Mouse (Mus musculus) skeletal muscle tissue, adult 2 months (tissue): Measurements from ENCODE around the gene Myo1c.

Source experiments
- DNase-seq: peaks from one replicate; pipeline ENCODE4 v3.0.0-alpha.2; 2012; ENCODE audit warnings: low read depth, low spot score

The Myo1c gene

DNA sequence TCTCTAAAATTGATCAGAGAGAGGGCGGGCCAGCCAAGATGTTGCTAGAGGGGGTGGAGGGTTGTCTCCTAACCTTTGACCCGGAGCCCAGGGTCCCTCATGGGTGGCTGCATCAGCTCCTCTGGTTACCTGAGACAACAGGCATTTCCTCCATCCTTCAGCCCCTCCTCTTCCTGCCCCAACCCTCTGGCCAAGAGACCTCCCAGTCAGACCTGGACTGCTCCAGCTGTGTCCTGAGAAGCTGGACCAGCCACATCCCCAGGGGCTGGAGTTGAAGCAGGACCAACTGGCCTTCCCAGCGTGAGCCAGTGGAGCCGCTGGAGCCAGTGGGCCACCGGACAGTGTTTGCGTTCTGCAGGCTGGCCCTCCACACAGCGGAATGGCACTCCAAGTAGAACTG lies at the start of gene Myo1c:
TSS of gene Myo1c (plus strand) at position 194 of the 400 bp plus-strand sequence.
- peak; percentile 62 for DNase-seq

DNA sequence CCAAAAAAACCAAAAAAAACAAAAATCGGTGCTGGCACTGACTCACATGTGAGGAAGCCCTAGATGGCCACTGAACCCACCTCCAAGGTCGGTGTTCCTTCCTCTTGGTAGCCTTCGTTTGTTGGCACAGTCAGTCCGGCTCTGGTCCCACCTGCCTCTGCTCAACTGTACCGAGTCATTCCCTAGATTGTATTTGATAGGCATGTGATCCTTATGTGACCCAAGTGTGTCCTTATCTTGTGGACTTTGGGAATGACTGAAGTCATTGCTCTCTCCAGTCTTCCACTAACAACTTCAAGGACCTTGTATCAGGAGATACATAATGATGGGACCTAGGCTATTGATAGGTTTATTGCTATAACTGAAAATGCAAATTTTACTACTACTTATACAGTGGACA lies 45.5 kb upstream of the Myo1c start:
- no peak for DNase-seq

DNA sequence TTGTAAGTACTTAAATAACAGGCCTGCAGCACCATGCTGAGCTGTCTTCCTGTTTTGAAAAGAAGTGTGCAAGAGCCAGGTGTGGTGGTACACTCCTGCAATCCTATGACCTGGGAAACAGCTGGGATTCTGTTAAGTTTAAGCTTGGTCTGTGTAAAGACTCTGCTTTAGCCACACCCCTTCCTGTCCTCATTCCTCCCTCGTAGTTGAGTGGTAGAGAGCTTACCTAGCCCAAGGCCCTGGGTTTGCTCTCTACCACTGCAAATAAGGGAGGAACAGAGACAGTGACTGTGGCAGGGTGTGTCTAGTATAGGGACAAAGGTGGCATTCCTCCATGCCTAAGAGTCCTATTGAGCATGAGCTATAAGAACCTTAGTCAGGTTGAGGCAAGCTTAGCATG lies 45.0 kb upstream of the Myo1c start:
- DNase-seq: no peak

DNA sequence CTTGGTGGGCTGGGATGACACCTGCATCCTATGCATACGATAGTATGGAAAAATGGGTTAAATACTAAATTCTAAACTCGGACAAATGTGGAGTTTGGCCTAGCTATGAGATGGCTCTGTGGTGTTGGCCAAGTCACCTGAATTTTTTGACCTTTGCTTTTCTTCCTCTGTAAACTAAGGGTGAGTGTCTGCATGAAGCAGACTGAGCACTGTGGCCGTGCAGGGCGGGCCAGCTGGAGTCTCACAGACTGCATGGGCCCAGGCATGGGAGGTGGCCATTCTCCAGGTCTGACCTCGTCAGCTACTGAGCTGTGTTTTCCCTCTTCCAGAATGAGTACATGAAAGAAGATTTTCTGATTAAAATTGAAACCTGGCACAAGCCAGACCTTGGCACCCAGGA lies 41.5 kb upstream of the Myo1c start:
- DNase-seq: no peak

DNA sequence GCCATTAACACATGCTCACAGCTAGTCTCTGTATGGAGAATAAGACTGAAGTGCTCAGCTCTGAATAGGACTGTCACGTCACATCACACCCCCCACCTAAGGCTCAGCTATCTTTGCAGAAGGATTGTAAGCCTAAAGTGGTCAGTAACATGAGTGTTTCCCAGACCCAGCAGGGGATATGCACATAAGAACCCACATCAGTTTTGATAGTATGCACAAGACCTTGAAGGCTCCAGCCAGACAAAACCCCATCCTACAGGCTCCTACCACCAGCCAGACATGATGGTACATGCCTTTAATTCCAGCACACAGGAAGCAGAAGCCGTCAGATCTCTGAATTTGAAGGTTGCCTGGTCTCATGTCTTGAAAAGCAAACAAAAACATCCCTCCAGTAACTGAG lies 40.3 kb upstream of the Myo1c start:
- no peak for DNase-seq

DNA sequence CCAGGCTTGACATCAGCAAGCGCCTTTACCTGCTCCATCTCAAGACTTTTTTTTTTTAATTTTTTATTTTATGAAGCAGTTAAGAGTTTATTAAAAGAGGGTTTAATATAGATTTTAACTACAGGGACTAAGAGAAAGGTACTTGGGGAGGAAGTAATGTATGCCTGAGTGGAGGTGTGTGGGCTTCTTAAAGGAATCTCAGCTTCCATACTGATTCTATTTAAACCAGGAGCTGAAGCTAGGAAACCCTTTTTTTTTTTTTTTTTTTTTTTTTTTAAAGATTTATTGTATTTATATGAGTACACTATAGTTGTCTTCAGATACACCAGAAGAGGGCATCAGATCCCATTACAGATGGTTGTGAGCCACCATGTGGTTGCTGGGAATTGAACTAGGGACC lies 35.5 kb upstream of the Myo1c start:
- no peak for DNase-seq

DNA sequence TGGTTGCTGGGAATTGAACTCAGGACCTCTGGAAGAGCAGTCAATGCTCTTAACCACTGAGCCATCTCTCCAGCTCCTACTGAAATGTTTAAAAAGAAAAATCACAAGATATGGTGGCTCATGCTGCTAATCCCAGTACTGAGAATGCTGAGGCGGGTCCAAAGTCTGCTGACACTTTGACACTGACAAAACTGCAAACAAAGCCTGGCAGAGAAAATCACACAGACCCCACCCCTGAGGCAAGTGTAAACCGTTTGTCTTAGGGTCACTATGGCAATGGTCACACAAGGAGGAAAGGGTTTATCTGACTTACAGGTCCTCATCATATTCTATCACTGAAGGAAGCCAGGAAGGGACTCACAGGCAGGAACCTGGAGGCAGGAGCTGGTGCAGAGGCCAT lies 34.7 kb upstream of the Myo1c start:
- no peak for DNase-seq

DNA sequence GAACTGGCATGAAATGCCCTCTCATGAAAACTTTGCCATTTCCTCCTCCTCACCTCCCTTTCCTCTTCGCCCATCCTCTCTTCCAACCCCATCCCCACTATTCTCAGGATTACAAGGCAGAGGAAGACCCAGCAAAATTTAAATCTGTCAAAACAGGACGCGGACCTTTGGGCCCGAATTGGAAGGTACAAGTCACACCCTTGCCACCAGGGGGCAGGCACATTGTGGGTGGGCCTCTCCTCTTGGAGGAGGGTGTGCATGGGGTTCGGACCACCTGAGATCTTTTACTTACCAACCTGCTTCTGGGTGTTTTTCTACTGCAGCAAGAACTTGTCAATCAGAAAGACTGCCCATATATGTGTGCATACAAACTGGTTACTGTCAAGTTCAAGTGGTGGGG lies 31.2 kb upstream of the Myo1c start:
- DNase-seq: no peak

DNA sequence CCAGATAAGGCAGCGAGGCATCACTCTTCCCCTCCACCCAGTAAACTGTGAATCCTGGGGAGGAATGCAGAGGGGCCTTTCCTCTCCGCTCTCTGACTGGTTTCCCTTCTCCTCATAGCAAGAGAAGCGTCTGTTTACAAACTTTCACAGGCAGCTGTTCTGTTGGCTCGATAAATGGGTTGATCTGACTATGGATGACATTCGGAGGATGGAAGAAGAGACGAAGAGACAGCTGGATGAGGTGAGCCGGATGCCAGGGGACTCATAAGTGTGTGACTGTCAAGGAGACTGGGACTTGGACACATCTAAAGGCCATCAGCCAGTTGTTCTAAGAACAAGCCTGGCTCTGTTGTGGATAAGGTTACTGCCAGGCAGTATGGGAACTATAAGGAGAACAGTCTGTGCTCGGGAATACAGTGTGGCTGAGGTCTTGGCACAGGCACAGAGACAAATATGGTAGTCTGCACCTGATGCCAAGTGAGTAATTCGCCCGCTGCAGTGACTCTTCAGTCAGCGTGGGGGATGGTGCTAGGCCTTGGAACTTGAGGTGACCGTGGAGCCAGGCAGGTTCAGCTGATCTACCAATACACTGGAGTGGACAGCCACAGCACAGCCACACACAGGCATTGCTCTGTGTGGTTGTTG lies 30.0 kb upstream of the Myo1c start:
- DNase-seq: peak; percentile 95

DNA sequence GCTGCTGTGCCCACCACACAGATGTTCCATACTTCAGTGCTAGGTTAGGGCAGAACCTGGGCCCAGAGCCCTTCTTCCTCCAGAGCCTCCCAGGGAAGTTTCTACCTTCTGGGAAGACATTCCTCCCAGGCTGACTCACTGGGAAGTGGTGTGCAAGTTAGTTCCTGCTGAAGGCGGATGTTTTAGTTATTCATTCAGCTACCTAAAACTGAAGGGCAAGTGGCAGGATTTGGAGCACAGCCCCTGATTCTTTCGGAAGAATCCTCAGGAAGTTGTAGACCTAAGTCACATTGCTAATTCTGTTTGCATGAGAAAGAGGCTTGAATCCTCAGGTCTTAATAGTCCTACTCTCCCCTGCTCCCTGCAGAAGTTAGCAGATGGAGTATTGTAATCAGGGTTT lies 28.9 kb upstream of the Myo1c start:
- no peak for DNase-seq

DNA sequence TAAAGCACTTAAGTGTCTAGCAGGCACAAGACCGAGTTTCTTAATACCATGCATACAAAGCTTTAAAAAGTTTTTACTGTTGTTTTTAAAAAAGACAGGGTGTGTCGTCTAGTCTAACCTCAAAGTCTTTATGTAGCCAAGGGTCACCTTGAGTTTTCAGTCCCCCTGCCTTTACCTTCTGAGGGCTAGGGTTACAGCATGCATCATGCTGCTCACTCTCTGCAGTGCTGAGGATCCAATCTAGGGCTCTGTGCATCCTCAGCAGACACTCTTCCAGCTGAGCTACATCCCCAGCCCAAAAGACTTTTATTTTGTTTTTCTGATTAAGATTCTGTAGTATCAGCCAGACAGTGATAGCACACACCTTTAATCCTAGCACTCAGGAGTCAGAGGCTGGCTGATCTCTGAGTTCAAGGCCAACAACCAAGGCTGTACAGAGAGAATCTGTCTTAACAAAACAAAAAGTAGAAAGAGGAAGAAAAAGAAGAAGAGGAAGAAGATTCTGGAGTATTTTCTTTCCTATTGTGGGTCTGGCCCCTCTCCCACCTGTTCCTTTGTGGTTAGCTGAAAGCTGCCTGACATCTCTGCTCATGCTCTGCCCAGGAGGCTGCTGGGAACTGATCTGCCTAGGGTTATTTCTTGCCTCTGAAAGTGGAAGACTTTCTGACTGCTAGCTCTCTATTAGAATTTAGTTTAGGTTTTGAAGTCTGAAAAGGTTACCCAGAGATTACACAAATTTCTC lies 27.5 kb upstream of the Myo1c start:
- no peak for DNase-seq

DNA sequence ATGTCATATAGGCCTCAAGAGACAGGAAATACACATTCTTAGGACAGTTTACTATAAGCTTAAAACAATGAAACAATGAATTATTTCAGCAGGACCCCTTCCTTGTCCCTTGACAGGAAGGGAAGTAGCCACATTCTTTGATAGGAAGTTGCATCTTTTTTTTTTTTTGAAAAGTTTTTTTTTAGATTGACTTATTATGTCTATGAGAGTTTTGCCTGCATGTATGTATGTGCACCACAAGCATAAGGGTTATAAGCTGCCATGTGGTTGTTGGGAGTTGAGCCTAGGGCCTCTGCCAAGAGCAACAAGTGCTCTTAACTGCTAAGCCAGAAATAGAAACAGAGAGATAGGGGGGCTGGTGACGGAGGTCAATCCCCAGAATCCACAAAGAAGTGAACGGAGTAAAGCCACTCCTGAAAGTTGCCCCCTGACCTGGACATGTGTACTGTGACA lies 26.2 kb upstream of the Myo1c start:
- no peak for DNase-seq

DNA sequence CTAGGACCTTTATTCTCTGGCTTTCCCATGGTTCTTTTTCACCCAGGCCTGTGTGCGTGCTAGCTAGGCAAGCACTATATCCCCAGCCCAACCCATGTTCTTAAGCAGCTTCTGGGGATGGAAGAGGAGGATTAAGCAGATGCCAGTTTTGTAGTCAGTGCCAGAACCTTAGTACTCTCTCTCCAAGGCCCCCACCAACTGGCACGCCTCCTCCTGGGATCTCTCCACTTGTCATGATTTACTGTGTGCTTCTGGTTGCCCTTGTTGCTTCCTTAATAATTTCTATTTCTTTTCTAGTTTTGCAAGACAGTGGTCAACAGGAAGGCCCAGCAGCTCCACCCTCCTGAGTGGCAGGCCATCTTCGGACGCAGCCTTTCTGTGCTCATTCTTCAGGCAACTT lies 24.5 kb upstream of the Myo1c start:
- no peak for DNase-seq

DNA sequence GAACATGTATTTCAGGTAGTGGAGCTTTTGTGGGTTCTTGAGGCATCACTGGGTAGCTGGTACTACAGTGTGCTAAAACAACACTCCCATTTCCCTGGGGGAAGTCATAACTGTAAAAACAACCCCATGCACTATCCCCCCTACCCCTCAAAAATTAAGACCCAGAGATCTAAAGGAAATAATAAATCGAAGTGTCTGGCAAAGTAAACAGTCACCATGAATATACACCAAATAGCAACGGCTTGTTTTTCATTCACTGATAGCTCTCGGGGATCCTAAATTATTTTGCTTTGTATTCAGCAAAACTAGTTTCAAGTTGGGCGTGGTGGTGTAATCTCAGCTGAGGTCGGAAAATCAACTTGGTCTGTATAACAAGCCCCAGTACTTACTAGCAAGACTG lies 20.2 kb upstream of the Myo1c start:
- DNase-seq: no peak

DNA sequence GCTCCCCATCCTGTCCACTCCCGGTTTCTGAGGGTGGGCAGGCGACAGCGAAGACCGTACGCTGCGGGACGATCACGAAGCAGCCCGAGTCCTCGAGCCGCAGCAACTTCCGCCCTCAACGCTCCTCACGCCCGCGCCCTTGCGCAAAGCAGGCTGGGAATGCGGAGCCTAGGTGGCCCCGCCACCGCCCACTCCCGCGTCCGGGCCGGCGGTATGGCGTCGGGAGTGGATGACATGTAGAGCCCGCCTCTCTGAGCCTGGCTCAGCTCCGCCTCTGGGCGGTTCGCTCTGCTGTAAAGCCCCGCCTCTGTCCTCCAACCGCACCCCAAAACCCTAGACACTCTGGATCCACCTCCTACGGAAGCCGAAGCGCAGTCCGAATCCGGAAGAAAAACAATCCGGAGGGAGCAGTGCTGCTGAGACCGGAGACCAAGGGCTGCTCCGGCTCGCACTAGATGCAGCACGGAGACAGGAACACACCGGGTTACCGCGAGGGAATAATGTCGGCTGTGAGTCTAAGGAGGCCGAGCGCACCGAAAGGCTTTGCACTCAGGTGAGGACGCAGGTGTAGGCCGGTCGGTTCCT lies 19.6 kb upstream of the Myo1c start, which contains the start of gene Inpp5k:
TSS of gene Inpp5k (plus strand) at position 344 of the 585 bp plus-strand sequence.
- DNase-seq: peak; percentile 96

DNA sequence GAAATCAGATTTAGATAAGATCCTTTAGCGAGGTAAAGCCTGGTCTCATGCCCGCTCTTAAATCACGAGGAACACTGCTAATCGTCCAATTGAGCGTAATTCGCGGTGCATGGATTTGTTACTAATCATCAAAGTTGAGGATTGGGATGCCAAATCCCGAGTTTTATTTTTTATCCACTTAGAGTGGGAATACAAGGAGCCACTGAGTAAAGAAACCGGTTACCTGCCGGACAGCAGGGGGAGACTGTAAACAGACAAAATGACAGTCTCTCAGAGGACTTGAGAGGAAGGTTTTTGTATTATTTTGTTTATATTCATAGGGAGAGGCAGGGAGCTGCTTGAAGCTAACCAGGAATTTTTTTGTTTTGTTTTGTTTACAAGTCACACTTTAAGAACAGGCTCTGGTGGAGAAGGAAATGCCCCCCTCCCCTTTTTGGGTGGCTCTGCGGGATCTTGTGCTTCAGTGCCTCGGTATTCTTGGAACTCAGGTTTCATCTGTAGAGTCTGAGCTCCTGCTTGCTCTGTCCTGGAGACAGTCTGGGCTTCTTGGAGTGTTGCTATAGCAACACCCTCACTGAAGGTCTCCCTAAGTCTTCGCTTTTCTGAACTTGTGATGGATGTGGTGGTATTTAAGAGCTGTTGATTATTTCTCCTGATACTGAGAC lies 18.6 kb upstream of the Myo1c start:
- DNase-seq: no peak

DNA sequence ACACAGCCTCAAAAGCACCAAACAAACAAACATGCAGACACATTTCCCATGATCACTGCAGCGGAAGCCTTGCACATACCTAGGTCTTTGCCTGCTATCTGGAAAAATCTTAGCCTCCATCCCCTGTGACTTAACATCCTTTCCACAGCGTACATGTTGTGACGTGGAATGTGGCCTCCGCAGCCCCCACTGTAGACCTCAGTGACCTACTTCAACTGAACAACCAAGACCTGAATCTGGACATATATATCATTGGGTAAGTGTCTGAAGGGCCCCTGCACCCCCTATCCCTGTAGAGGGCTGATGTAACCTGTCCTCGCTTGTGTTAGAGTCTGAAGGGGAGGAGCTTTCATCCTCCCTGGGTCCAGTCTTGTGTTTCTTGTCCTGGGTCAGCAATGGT lies 17.4 kb upstream of the Myo1c start:
- DNase-seq: no peak

DNA sequence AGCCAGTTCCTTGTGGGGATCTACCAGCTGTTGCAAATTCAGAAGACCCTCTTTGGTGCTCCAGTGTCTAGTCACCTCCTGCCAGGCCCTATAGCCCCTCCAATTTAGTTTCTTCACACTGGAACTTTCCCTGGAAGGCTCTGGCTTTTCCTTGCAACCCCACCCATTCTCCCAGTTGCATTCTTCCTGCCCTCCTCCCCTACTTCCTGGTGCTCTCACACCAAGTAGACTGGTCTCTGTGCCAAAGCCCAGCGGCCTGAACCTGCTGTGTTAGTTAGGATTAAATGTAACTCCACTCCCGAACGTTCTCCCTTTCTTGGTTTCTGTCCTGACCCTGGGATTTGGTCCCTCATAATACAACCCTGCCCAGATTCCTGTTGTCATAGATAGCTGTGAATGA lies 15.5 kb upstream of the Myo1c start:
- DNase-seq: no peak

DNA sequence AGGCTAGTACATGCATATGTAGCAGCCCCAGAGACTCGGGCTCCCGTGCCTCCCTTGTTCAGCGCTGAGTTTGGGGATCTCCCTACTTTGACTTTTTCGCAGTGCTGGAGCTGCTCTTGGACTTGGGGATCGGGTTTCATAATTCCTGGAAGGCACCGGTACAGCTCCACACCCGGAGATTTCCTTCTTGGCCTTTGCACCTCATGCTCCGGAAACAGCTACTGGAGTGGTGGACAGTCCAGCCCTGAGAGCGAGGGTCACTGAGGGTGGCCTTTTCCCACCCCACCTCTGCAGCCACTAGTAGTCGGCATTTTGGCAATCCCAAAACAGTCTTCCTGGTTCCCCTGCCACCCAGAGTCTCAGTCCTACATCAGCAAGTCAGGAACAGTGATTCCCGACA lies 15.0 kb upstream of the Myo1c start:
- no peak for DNase-seq

DNA sequence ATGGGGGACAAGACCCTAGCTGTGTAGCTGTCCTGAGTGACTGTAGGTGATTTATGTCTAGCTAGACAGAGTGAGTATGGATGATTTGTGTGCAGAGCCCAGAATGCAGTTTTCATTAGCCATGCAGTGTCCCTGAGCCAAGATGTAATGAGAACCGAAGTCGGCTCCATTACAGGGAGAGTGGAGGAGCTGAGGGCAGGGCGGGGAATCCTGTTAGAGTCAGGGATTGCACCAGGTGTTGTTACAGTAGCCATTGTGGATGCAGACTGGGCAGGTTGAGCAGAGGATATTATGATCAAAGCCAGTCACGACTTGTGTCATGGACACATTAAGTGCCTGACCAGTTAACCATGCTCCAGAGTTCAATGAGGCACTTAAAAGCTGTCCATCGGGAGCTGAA lies 7.0 kb upstream of the Myo1c start:
- no peak for DNase-seq

DNA sequence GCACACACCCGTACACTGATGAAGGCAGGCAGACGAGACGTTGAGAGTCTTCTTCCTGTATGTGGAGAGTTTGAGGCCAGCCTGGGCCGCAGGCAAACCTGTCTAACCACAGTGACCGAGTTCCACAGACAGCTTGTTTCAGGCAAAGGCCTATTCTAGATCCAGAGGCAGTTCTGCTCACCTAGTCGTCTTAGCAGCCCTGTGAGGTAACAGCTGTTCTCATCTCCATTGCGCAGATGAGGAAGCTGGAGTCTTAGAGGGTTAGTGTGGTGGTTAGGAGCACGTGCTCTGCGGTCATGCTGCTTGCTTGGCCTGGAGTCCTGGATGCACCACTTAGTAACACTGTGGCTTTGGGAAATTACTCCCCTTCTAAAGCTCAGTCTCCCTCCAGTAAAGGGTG lies 5.6 kb upstream of the Myo1c start:
- DNase-seq: no peak

DNA sequence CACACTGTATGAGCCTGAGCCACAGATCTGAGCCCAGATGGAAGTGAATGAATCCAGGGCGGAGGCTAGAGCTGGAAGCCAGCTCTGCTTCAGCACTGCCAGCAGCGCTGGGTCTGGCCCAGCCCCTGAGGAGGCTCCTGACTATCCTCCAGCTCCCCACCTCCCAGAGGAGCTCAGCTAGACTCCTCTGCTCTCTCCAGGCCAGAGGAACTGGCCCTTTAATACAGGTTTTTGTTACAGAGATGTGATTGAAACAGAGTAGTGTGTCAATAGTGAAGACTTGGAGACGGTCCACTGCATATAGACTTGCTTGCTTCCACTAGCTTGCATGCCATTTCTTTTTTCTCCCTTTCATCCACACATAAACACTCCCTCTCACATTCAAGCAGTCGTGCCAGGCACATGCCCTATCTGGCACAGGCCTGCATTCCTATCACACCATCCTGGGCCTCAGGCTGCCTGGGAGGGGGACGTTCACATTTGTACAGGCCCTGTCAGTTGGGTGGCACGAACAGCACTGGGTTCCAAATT lies 2.6 kb upstream of the Myo1c start:
- DNase-seq: peak; percentile 75
